Mouse (Mus musculus) hindbrain, postnatal 0 days (tissue): Measurements from ENCODE around the gene Prr7. TPM values are rescaled to one million over a fixed set of nuclear protein-coding genes. Genes with fewer than 3 reads are reported as not detected.

Experiments
- ATAC-seq: fragments of 200-750 bp; cut with Nextera tagmentation; 2 replicates; pipeline ENCODE4 v1.8.0; 2017; ENCODE audit warnings: mild to moderate bottlenecking, moderate TSS enrichment, moderate library complexity
- DNase-seq: peaks from one replicate; pipeline ENCODE4 v3.0.0-alpha.2; 2015; ENCODE audit warnings: low spot score
- H3K27ac ChIP-seq: fragments of 300-500 bp; sonication (generic); 2 replicates; pipeline ENCODE4 v1.5.1; 2014; ENCODE audit warnings: mild to moderate bottlenecking
- H3K27me3 ChIP-seq: fragments of 300-500 bp; sonication (generic); 2 replicates; pipeline ENCODE4 v1.6.1; 2014; ENCODE audit warnings: low read length, mixed read lengths; ENCODE audit not compliant: insufficient read depth
- H3K36me3 ChIP-seq: fragments of 300-500 bp; sonication (generic); 2 replicates; pipeline ENCODE4 v1.6.1; 2014; ENCODE audit warnings: low read length, mixed read lengths; ENCODE audit not compliant: insufficient read depth
- H3K4me1 ChIP-seq: fragments of 300-500 bp; sonication (generic); 2 replicates; pipeline ENCODE4 v1.6.1; 2014; ENCODE audit warnings: antibody characterized with exemption, low read length, mixed read lengths; ENCODE audit not compliant: insufficient read depth
- H3K4me2 ChIP-seq: fragments of 300-500 bp; sonication (generic); 2 replicates; pipeline ENCODE4 v1.6.1; 2014; ENCODE audit warnings: low read depth, mild to moderate bottlenecking, low read length, moderate library complexity, mixed read lengths
- H3K4me3 ChIP-seq: fragments of 300-500 bp; sonication (generic); 2 replicates; pipeline ENCODE4 v1.5.1; 2014; ENCODE audit warnings: low read length
- H3K9ac ChIP-seq: fragments of 300-500 bp; sonication (generic); replicated peaks from 2 replicates; pipeline ENCODE4 v1.6.1; 2014; ENCODE audit warnings: mild to moderate bottlenecking, low read length, moderate library complexity, mixed read lengths
- H3K9me3 ChIP-seq: fragments of 300-500 bp; sonication (generic); 2 replicates; pipeline ENCODE4 v1.6.1; 2016; ENCODE audit warnings: low read length, mixed read lengths
- CTCF ChIP-seq: IDR thresholded peaks from 2 replicates; pipeline ENCODE4 v1.5.1; 2016; ENCODE audit warnings: antibody characterized with exemption, control low read depth, low read depth
- WGBS: fragments of 180-500 bp; shearing (Covaris S2); extraction: QIAGEN DNeasy Blood & Tissue Kit; methylation state at CpG from one replicate; pipeline ENCODE4 v1.1.7; 2014; 5-methylcytosine and 5-hydroxymethylcytosine counted together
- polyA plus RNA-seq: library from polyadenylated mRNA; unstranded; fragments of >200 nt; fragmentation: Nextera tagmentation; extraction: Ambion mirVana; gene quantifications from 2 replicates; pipeline ENCODE4 v1.2.1, GENCODE M21; 2015
- total RNA-seq: library from RNA; depleted of rRNA; stranded (reverse); fragments of >200 nt; gene quantifications from 2 replicates; pipeline ENCODE4 v1.2.3, GENCODE M21; 2014

Prr7 gene
- total and polyA plus RNA-seq, 2 experiments from 2014 or later: 4.6 to 106 TPM

- H3K4me1 ChIP-seq: no peaks in the 10 kb centered on the region
- H3K9ac ChIP-seq: no peak overlapping the region
- peaks cover 35% of the 10 kb centered on the region; the same call in 1 of the 2 replicates for H3K36me3 ChIP-seq
- ATAC-seq (no peak), DNase-seq (no peak)
- 70% methylated on average over 5 of the region's 5 CpGs for WGBS
- no peak overlapping the region for H3K4me3 ChIP-seq
- no peak overlapping the region for H3K27ac ChIP-seq
- H3K9me3 ChIP-seq: no peaks in the 10 kb centered on the region
- H3K27me3 ChIP-seq: no peaks in the 10 kb centered on the region
- TF ChIP-seq CTCF: no peak
- H3K4me2 ChIP-seq: no peak overlapping the region
Observed at GRCm38 (mm10) chr13:55504390-55504789, 40.3 kb downstream of the Prr7 start.

- DNase-seq (no peak), ATAC-seq (no peak)
- Histone ChIP-seq H3K27ac (no peak overlapping the region), H3K4me1 (peaks cover 2% of the 10 kb centered on the region; the same call in 1 of the 2 replicates), H3K27me3 (no peaks in the 10 kb centered on the region), H3K4me3 (no peak overlapping the region), H3K36me3 (peaks cover 35% of the 10 kb centered on the region; the same call in 1 of the 2 replicates), H3K4me2 (no peak overlapping the region), H3K9ac (no peak overlapping the region), H3K9me3 (no peaks in the 10 kb centered on the region)
- 96% methylated on average over 9 of the region's 9 CpGs for WGBS
- no peak for TF ChIP-seq CTCF
Observed at GRCm38 (mm10) chr13:55505810-55506209, 41.7 kb downstream of the Prr7 start.

GRCm38 (mm10) chr13:55506697-55507096, 42.6 kb downstream of the Prr7 start:
- no peak for TF ChIP-seq CTCF
- H3K27me3 ChIP-seq: no peaks in the 10 kb centered on the region

GRCm38 (mm10) chr13:55507877-55508276, 43.8 kb downstream of the Prr7 start:
- no peaks in the 10 kb centered on the region for H3K27me3 ChIP-seq
- 52% methylated on average over 11 of the region's 11 CpGs for WGBS
- no peak overlapping the region for H3K9ac ChIP-seq
- DNase-seq: no peak
- 0 out of 2 replicates have a peak, but pooled peaks have one; percentile 6 for ATAC-seq
- no peaks in the 10 kb centered on the region for H3K9me3 ChIP-seq
- no peak overlapping the region for H3K27ac ChIP-seq
- H3K4me3 ChIP-seq: no peak overlapping the region
- H3K36me3 ChIP-seq: peaks cover 31% of the 10 kb centered on the region; the same call in 1 of the 2 replicates
- peaks cover 20% of the 10 kb centered on the region for H3K4me1 ChIP-seq
- TF ChIP-seq CTCF: peak; percentile 48
- H3K4me2 ChIP-seq: no peak overlapping the region

More at GRCm38 (mm10) chr13:55506697-55507096, 42.6 kb downstream of the Prr7 start:
- peaks cover 35% of the 10 kb centered on the region; the same call in 1 of the 2 replicates for H3K36me3 ChIP-seq
- no peaks in the 10 kb centered on the region for H3K9me3 ChIP-seq
- ATAC-seq: no peak
- H3K4me1 ChIP-seq: peaks cover 10% of the 10 kb centered on the region
- no peak overlapping the region for H3K9ac ChIP-seq
- H3K27ac ChIP-seq: no peak overlapping the region
- H3K4me3 ChIP-seq: no peak overlapping the region
- DNase-seq: peak; percentile 38
- WGBS: 63% methylated on average over 10 of the region's 10 CpGs
- no peak overlapping the region for H3K4me2 ChIP-seq

- no peak overlapping the region for H3K9ac ChIP-seq
- H3K4me2 ChIP-seq: no peak overlapping the region
- no peak overlapping the region for H3K4me3 ChIP-seq
- no peaks in the 10 kb centered on the region for H3K9me3 ChIP-seq
- TF ChIP-seq CTCF: no peak
- no peak for ATAC-seq
- 91% methylated on average over 10 of the region's 10 CpGs for WGBS
- peaks cover 20% of the 10 kb centered on the region for H3K4me1 ChIP-seq
- no peaks in the 10 kb centered on the region for H3K27me3 ChIP-seq
- no peak for DNase-seq
- no peak overlapping the region for H3K27ac ChIP-seq
- peaks cover 25% of the 10 kb centered on the region; the same call in 1 of the 2 replicates for H3K36me3 ChIP-seq
Observed at GRCm38 (mm10) chr13:55508531-55508930, 44.5 kb downstream of the Prr7 start.

- 31% methylated on average over 3 of the region's 3 CpGs for WGBS
- no peak overlapping the region for H3K4me2 ChIP-seq
- no peak overlapping the region for H3K4me3 ChIP-seq
- peaks cover 20% of the 10 kb centered on the region for H3K4me1 ChIP-seq
- H3K27me3 ChIP-seq: no peaks in the 10 kb centered on the region
- peaks cover 25% of the 10 kb centered on the region; the same call in 1 of the 2 replicates for H3K36me3 ChIP-seq
- peak overlapping the region; percentile 86; the same call in 1 of the 2 replicates for H3K27ac ChIP-seq
- DNase-seq (no peak), ATAC-seq (no peak)
- H3K9ac ChIP-seq: no peak overlapping the region
- no peaks in the 10 kb centered on the region for H3K9me3 ChIP-seq
- TF ChIP-seq CTCF: no peak
Observed at GRCm38 (mm10) chr13:55510332-55510667, 46.2 kb downstream of the Prr7 start.
